Mouse (Mus musculus): Measurements from ENCODE around the gene Anks1b.

GRCm38 (mm10) chr10:90679713-90680470 is 806.6 kb downstream of the Anks1b start:
- TF ChIP-seq POLR2A (IDR thresholded peaks at IDR 0.05; ENCODE audit: low read depth, low read length): no peak
- no peak for TF ChIP-seq CTCF (conservative IDR thresholded peaks at IDR 0.05; ENCODE audit: insufficient read depth, insufficient read length, low read depth, low read length)

Measured in kidney, adult 2 months (tissue).